Mouse (Mus musculus) G1E (cell line): Measurements from ENCODE around the gene Pgpep1l. TPM values are rescaled to one million over a fixed set of nuclear protein-coding genes. Genes with fewer than 3 reads are reported as not detected.

ENCODE experiments used
- ATAC-seq: 2 replicates; pipeline ENCODE4 v1.8.0; 2016; ENCODE audit warnings: mild to moderate bottlenecking; ENCODE audit not compliant: insufficient number of reproducible peaks, poor library complexity, low FRiP score, severe bottlenecking; ENCODE audit errors: extremely low read depth
- DNase-seq: peaks from one replicate; pipeline ENCODE4 v3.0.0; 2012; ENCODE audit warnings: low spot score
- H3K27me3 ChIP-seq: 2 replicates; pipeline ENCODE4 v1.6.1; 2012; ENCODE audit warnings: mild to moderate bottlenecking, low read length, inconsistent platforms; ENCODE audit not compliant: insufficient read depth
- H3K36me3 ChIP-seq: replicated peaks from 2 replicates; pipeline ENCODE3; 2012; ENCODE audit warnings: mild to moderate bottlenecking, inconsistent platforms
- H3K4me1 ChIP-seq: 2 replicates; pipeline ENCODE4 v1.6.1; 2012; ENCODE audit warnings: low read depth, low read length, inconsistent platforms, mixed read lengths; ENCODE audit not compliant: insufficient read depth
- H3K4me3 ChIP-seq: 2 replicates; pipeline ENCODE4 v1.5.1; 2012; ENCODE audit warnings: low read depth, mild to moderate bottlenecking, inconsistent platforms, low read length, moderate library complexity, mixed read lengths
- H3K9me3 ChIP-seq: replicated peaks from 2 replicates; pipeline ENCODE4 v1.6.1; 2012; ENCODE audit warnings: inconsistent platforms
- CTCF ChIP-seq: IDR thresholded peaks from 2 replicates; pipeline ENCODE4 v1.5.1; 2012; ENCODE audit warnings: low read depth, low read length, inconsistent platforms, mixed read lengths
- GATA1 ChIP-seq: IDR thresholded peaks from 2 replicates; pipeline ENCODE4 v1.6.1; 2012; ENCODE audit warnings: borderline replicate concordance, low read length, inconsistent platforms, mixed read lengths
- GATA2 ChIP-seq: IDR thresholded peaks from 2 replicates; pipeline ENCODE4 v1.6.1; 2012; ENCODE audit warnings: low read depth, low read length, inconsistent platforms, borderline replicate concordance
- POLR2AphosphoS5 ChIP-seq: IDR thresholded peaks from 2 replicates; pipeline ENCODE4 v1.6.1; 2012; ENCODE audit warnings: low read depth, low read length, inconsistent platforms; ENCODE audit not compliant: insufficient replicate concordance
- TAL1 ChIP-seq: conservative IDR thresholded peaks from 2 replicates; pipeline ENCODE4 v1.6.1; 2012; ENCODE audit warnings: low read depth, low read length, inconsistent platforms, mixed read lengths
- polyA plus RNA-seq: library from polyadenylated mRNA; stranded (reverse); fragments of >175 nt; gene quantifications from 2 replicates; pipeline ENCODE4 v1.2.3, GENCODE M21; 2012
- total RNA-seq, 2 experiments: library from RNA; stranded (forward) in 1 of 2; stranded (reverse) in 1 of 2; fragments of 200-1000 nt in 1 of 2; fragments of >200 nt in 1 of 2; fragmentation: Nextera tagmentation in 1 of 2; gene quantifications; 2 replicates each; pipeline ENCODE4 v1.2.3; 2014 to 2017

The Pgpep1l gene
- total and polyA plus RNA-seq, 3 experiments = 0.47 TPM; not detected in 2

DNA sequence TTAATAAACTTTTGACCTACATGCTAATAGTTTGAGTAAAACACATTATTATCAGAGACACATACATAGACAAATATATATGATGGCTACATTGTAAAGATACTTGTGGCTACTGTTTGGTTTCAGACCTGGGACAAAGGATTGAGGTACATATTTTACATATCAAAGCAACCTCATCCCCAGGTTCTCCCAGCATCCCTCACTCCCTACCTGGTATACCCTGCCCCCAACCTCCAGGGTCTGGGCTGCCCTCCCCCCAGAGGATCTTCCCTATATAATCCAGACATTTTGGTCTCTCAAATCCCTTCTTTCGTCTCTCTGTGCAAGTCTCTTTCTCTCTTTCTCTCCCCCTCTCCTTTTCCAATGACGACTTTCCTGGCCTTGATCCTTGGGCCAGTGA lies 10.2 kb upstream of the Pgpep1l start:
- no peaks in the 10 kb centered on the region for H3K4me1 ChIP-seq
- peaks cover 11% of the 10 kb centered on the region for H3K27me3 ChIP-seq
- H3K9me3 ChIP-seq = 0 out of 2 replicates have a peak, but pooled peaks cover 3% of the 10 kb centered on the region
- DNase-seq (no peak), ATAC-seq (no peak)
- no peak overlapping the region for H3K4me3 ChIP-seq
- TF ChIP-seq CTCF (no peak), POLR2AphosphoS5 (no peak), GATA2 (no peak), TAL1 (no peak), GATA1 (no peak)
- no peaks in the 10 kb centered on the region for H3K36me3 ChIP-seq

- Histone ChIP-seq H3K36me3 (no peaks in the 10 kb centered on the region), H3K4me3 (no peak within 1 kb of the TSS), H3K27me3 (peaks cover 11% of the 10 kb centered on the region), H3K9me3 (0 out of 2 replicates have a peak, but pooled peaks cover 3% of the 10 kb centered on the region), H3K4me1 (no peaks in the 10 kb centered on the region)
- no peak for ATAC-seq
- no peak for TF ChIP-seq GATA2
- DNase-seq = no peak
These were observed 9.5 kb upstream of the Pgpep1l start, which contains the start of gene Fam169b for GRCm38 (mm10) chr7:68273515-68273914. Gene Fam169b (plus strand): TSS chr7:68273839.

- TF ChIP-seq GATA1 (no peak), TAL1 (no peak), POLR2AphosphoS5 (no peak), CTCF (no peak), GATA2 (no peak)
- 0 out of 2 replicates have a peak, but pooled peaks cover 3% of the 10 kb centered on the region for H3K9me3 ChIP-seq
- DNase-seq (no peak), ATAC-seq (no peak)
- no peak overlapping the region for H3K4me3 ChIP-seq
- peaks cover 11% of the 10 kb centered on the region for H3K27me3 ChIP-seq
- H3K4me1 ChIP-seq = no peaks in the 10 kb centered on the region
- no peaks in the 10 kb centered on the region for H3K36me3 ChIP-seq
These were observed 8.6 kb upstream of the Pgpep1l start for GRCm38 (mm10) chr7:68272607-68273006.

DNA sequence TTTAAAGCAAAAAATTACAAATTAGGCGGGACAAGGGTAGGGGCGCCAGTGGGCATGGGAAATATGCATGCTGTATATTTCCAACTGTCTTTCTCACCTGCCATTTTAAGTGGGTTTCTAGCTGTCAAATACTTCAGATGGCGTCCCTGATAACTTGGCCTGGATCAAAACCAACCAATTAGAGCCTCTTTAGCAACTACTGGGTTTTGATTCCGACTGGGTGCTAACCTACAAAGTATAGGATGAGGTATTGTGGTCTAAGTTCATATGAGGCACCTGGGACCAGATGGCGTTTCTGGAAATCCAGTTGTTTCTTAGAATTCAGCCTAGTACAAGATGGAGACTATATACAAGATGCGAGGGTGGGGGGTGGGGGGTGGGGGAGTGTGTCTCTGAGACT lies 7.8 kb upstream of the Pgpep1l start:
- ATAC-seq (no peak), DNase-seq (no peak)
- H3K36me3 ChIP-seq = no peaks in the 10 kb centered on the region
- H3K27me3 ChIP-seq = peaks cover 11% of the 10 kb centered on the region
- no peak for TF ChIP-seq POLR2AphosphoS5
- no peak for TF ChIP-seq TAL1
- no peak for TF ChIP-seq CTCF
- TF ChIP-seq GATA1 = no peak
- TF ChIP-seq GATA2 = no peak
- no peak overlapping the region for H3K4me3 ChIP-seq
- H3K4me1 ChIP-seq = no peaks in the 10 kb centered on the region
- 0 out of 2 replicates have a peak, but pooled peaks cover 3% of the 10 kb centered on the region for H3K9me3 ChIP-seq

GRCm38 (mm10) chr7:68270551-68270950 lies 6.5 kb upstream of the Pgpep1l start:
- H3K4me1 ChIP-seq = no peaks in the 10 kb centered on the region
- TF ChIP-seq CTCF (no peak), GATA1 (no peak), GATA2 (no peak), TAL1 (no peak), POLR2AphosphoS5 (no peak)
- no peaks in the 10 kb centered on the region for H3K9me3 ChIP-seq
- H3K27me3 ChIP-seq = peaks cover 7% of the 10 kb centered on the region
- ATAC-seq = no peak
- H3K4me3 ChIP-seq = no peak overlapping the region
- no peaks in the 10 kb centered on the region for H3K36me3 ChIP-seq
- no peak for DNase-seq

DNA sequence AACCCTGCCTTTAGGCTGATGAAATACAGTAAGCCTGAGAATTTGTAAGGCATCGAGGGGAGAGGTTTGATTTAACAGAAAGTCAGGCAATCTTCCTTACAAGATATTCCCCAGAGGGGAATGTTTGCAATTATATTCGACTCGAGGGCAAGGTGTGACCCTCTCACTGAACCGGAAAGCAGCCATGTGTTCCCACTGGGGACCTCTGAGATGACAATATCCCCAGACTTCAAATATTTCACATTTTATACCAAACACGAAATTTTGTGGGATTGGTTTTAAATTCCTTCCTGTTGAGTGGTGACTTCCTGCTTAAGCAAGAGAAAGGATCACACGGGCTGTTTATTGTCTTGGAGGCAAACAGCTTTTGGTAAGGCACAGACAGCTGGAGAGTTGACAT lies 2.7 kb upstream of the Pgpep1l start:
- no peak overlapping the region for H3K4me3 ChIP-seq
- no peaks in the 10 kb centered on the region for H3K36me3 ChIP-seq
- no peak for DNase-seq
- ATAC-seq = no peak
- H3K4me1 ChIP-seq = no peaks in the 10 kb centered on the region
- peaks cover 2% of the 10 kb centered on the region; the same call in 1 of the 2 replicates for H3K9me3 ChIP-seq
- H3K27me3 ChIP-seq = peaks cover 14% of the 10 kb centered on the region
- TF ChIP-seq GATA1 (no peak), TAL1 (no peak), CTCF (no peak), GATA2 (no peak), POLR2AphosphoS5 (no peak)

DNA sequence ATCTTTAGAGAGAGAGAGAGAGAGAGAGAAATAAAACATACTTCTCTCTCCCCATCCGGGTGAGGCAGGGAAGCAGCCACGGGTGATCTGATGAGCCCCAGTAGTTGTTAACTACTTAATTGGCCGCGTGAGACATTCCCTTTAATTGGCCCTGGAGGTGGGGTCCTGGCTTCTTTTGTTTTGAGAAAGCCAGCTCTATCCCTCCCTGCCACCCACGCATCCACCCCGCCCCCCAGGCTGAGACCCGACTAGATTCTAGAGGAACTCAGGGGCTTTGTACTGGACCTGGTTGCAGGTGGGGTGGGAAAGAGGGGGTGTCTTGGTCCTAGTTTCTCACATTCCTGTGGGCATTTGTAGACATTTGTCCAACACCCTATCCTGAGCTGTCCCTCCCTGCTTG lies 1.4 kb upstream of the Pgpep1l start:
- no peak for ATAC-seq
- H3K4me1 ChIP-seq = no peaks in the 10 kb centered on the region
- no peak overlapping the region for H3K4me3 ChIP-seq
- no peaks in the 10 kb centered on the region for H3K36me3 ChIP-seq
- no peak for DNase-seq
- peaks cover 2% of the 10 kb centered on the region; the same call in 1 of the 2 replicates for H3K9me3 ChIP-seq
- H3K27me3 ChIP-seq = peaks cover 14% of the 10 kb centered on the region
- TF ChIP-seq TAL1 (no peak), GATA1 (no peak), CTCF (no peak), POLR2AphosphoS5 (no peak), GATA2 (no peak)
